Mouse (Mus musculus): Measurements from ENCODE around the gene Mccc1.

Gene Mccc1

GRCm38 (mm10) chr3:36000275-36001239 lies at the start of gene Mccc1:
Gene Mccc1, minus strand, starts transcription at chr3:36000678.
- in situ Hi-C loops (cut with MboI), result no loop called here

- in situ Hi-C loops (cut with MboI), result no loop called here
Observed at GRCm38 (mm10) chr3:36049106-36049505, 48.6 kb upstream of the Mccc1 start.

GRCm38 (mm10) chr3:36045086-36045485 lies 44.6 kb upstream of the Mccc1 start:
- in situ Hi-C loops (cut with MboI), result no loop called here

- in situ Hi-C loops (cut with MboI), result no loop called here
Observed at GRCm38 (mm10) chr3:36044520-36044919, 44.0 kb upstream of the Mccc1 start.

- in situ Hi-C loops (cut with MboI), result no loop called here
Observed at GRCm38 (mm10) chr3:36031740-36032510, 31.4 kb upstream of the Mccc1 start.

- in situ Hi-C loops (cut with MboI), result no loop called here
Observed at GRCm38 (mm10) chr3:36029993-36030392, 29.5 kb upstream of the Mccc1 start.

GRCm38 (mm10) chr3:36025732-36026131 lies 25.3 kb upstream of the Mccc1 start:
- in situ Hi-C loops (cut with MboI), result no loop called here

GRCm38 (mm10) chr3:36011239-36011638 lies 10.8 kb upstream of the Mccc1 start:
- in situ Hi-C loops (cut with MboI), result no loop called here

- in situ Hi-C loops (cut with MboI), result no loop called here
Observed at GRCm38 (mm10) chr3:36008411-36009154, 8.1 kb upstream of the Mccc1 start.

GRCm38 (mm10) chr3:36004028-36004895 lies 3.8 kb upstream of the Mccc1 start:
- in situ Hi-C loops (cut with MboI), result no loop called here

GRCm38 (mm10) chr3:35994552-35995531 lies 5.6 kb downstream of the Mccc1 start:
- in situ Hi-C loops (cut with MboI), result no loop called here

- in situ Hi-C loops (cut with MboI), result no loop called here
Observed at GRCm38 (mm10) chr3:35990715-35991114, 9.8 kb downstream of the Mccc1 start.

- in situ Hi-C loops (cut with MboI), result no loop called here
Observed at GRCm38 (mm10) chr3:35988031-35988430, 12.4 kb downstream of the Mccc1 start.

GRCm38 (mm10) chr3:35986266-35986665 lies 14.2 kb downstream of the Mccc1 start:
- in situ Hi-C loops (cut with MboI), result no loop called here

- in situ Hi-C loops (cut with MboI), result no loop called here
Observed at GRCm38 (mm10) chr3:35973551-35973950, 26.9 kb downstream of the Mccc1 start.

- in situ Hi-C loops (cut with MboI), result no loop called here
Observed at GRCm38 (mm10) chr3:35972985-35973384, 27.5 kb downstream of the Mccc1 start.

- in situ Hi-C loops (cut with MboI), result no loop called here
Observed at GRCm38 (mm10) chr3:35971149-35971548, 29.3 kb downstream of the Mccc1 start.

- in situ Hi-C loops (cut with MboI), result no loop called here
Observed at GRCm38 (mm10) chr3:35970441-35970840, 30.0 kb downstream of the Mccc1 start.

GRCm38 (mm10) chr3:35967366-35967921 lies 33.0 kb downstream of the Mccc1 start:
- in situ Hi-C loops (cut with MboI), result no loop called here

Data from mature B cell (primary cell).